Mouse (Mus musculus) testis, adult 2 months (tissue): ENCODE results near the gene Tmem238.

ENCODE experiments used
- CTCF ChIP-seq: fragments of 200-500 bp; IDR thresholded peaks from 2 replicates; pipeline ENCODE4 v1.5.1; 2012; ENCODE audit warnings: low read depth, mild to moderate bottlenecking, inconsistent platforms, low read length, moderate library complexity; ENCODE audit not compliant: control insufficient read depth, insufficient read depth, insufficient replicate concordance
- POLR2A ChIP-seq: fragments of 200-500 bp; IDR thresholded peaks from 2 replicates; pipeline ENCODE4 v1.6.1; 2012; ENCODE audit warnings: low read depth, mild to moderate bottlenecking, inconsistent platforms, low read length, moderate library complexity; ENCODE audit not compliant: control insufficient read depth

DNA sequence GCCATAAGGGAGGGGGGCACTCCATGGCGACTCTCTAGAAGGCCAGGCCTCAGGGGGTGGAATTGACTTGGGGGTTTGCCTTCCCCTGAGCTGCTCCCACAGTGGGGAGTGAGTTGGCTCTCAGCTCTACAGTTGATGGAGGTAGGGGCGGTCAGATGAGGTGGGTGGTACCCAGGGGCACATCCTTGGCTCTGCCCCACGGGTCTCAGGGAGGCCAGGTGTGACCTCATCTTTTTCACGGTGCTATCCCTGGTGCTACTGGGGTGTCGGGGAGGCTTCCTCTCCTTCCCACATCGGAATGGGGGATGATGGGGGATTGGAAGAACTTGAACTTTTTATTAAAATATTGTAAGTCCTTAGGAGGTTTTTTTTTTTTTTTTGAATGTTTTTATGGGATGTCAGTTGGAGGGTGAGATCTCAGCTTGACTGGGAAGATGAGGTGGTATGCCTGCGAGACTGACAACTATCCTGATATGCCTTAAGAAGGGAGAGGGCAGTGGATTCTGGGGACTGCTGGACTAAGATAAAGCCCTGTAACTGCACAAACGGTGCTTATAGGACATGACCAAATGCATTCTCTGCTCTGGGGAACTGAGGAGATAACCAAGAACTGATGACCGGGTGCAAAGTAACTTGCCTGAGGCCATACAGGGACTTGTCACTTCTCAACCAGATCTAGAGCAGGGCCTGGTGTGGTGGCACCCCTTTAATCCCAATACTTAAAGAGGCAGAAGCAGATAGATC lies 42.1 kb downstream of the Tmem238 start:
- TF ChIP-seq POLR2A, result no peak
- no peak for TF ChIP-seq CTCF
